Mouse (Mus musculus) left cerebral cortex, postnatal 25 days (tissue): ENCODE measurements around the gene 1700037H04Rik. TPM values are rescaled to one million over a fixed set of nuclear protein-coding genes. Genes with fewer than 3 reads are reported as not detected.

Source experiments
- DNase-seq, 2 experiments: peaks; one replicate each; pipeline ENCODE4 v3.0.0; 2022; ENCODE audit warnings: low spot score in 2 of 2, mixed read lengths in 1 of 2
- intact Hi-C: fragments of 180-260 bp; cut with DNase I; formaldehyde crosslinking; loops from one replicate; pipeline ENCODE4 v1.15.1; 2025
- total RNA-seq, 2 experiments: library from RNA; stranded (reverse); gene quantifications; 2 replicates each; pipeline ENCODE4 v1.2.3; 2021

1700037H04Rik gene
- total RNA-seq, 2 experiments from 2014 or later: 71.7 to 75.8 TPM

DNA sequence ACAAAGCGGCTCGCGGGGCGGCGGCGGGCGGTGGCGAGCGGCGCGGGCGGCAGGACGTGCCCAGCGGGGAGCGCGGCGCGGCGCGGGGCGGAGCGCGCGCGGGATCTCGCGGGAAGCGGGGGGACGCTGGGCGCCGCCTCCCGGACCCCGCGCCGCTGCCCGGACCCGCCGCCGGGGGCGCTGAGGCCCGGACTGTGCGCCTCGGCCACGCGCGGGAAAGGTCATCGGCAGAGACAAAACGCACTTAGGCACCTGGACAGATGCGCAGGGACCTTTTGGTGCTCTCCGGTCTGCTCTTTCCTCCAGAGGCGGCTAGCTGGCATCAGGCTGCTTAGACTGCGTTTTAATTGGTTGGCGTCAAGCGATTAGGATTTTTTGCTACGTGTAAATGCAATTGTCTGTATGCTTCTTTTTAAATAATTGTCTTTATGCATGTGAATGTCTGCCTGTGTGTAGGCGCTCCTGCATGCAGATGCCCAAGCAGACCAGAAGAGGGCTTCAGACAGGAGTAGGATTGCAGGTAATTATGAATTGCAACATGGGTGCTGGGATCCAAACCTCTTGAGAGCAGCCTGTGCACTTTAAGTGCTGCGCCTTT, 20.2 kb upstream of the 1700037H04Rik start, which contains the start of gene Cenpb:
Gene Cenpb, minus strand, starts transcription at position 78 of the 598 bp plus-strand sequence.
- DNase-seq: peak; percentile 78 to 86
- intact Hi-C loops: loop anchor here (2.0 to 5.0 kb wide), 2 partner anchors 31 to 82 kb away; partner anchors contain the start of gene Pank2

DNA sequence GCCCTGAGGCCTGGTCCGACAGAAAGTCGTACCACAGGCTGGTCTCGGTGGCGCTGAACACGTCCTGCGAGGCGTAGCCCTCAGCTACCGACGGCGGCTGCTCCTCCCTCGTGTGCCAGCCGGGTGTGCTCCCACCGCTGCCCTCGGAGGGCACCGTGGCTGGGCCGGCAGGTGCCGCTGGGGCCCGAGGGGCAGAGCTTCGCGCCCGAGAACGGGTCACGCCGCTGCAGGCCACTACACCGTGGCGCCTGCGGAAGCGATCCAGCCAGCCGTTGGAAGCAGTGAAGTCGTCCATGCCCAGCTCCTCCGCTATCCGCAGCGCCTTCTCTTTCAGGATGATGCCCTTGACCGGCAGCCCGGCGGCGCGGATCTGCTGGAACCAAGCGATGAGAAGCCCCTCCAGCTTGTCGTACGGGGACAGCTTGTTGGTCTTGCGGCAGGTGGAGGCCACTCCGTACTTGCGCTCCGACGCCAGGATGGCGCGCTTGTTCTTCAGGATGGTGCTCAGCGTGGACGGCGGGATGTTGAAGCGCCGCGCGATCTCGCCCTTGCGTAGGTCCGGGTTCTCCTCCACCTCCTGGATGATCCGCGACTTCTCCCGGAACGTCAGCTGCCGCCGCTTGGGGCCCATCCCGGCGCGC, 19.5 kb upstream of the 1700037H04Rik start:
- peak; percentile 64 to 68 for DNase-seq
- intact Hi-C loops: loop anchor here (2.0 kb wide), 1 partner anchor 31 kb away; no protein-coding TSS in a partner anchor

- DNase-seq: peak in 1 of 2 experiments; percentile 12
- intact Hi-C loops: loop anchor here (2.0 kb wide), 1 partner anchor 32 kb away; no protein-coding TSS in a partner anchor
These were observed 19.0 kb upstream of the 1700037H04Rik start for GRCm38 (mm10) chr2:131178828-131179245.

GRCm38 (mm10) chr2:131177932-131178331, 18.1 kb upstream of the 1700037H04Rik start:
- intact Hi-C loops: loop anchor here (2.0 kb wide), 1 partner anchor 33 kb away; no protein-coding TSS in a partner anchor
- no peak for DNase-seq

GRCm38 (mm10) chr2:131176491-131176890, 16.6 kb upstream of the 1700037H04Rik start:
- intact Hi-C loops: no loop called here

DNA sequence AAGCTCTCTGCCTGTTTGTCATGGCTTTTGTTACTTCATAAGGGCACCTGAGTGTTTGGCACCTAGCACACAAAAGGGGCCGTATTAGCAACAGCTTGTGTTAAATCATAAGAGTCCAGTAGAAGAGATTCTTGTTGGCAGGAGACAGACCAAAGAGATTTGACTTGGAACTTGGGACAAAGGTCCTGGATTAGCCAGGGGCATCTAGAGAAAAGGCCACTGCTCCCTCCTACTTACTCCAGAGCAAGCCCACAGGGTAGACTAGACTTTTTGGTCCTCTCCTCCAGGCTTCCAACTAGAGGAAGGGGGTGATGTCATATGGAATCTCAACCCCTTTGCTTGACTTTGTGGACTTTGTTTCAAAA, 16.0 kb upstream of the 1700037H04Rik start:
- no peak for DNase-seq
- intact Hi-C loops: no loop called here

More at GRCm38 (mm10) chr2:131176491-131176890, 16.6 kb upstream of the 1700037H04Rik start:
- no peak for DNase-seq

DNA sequence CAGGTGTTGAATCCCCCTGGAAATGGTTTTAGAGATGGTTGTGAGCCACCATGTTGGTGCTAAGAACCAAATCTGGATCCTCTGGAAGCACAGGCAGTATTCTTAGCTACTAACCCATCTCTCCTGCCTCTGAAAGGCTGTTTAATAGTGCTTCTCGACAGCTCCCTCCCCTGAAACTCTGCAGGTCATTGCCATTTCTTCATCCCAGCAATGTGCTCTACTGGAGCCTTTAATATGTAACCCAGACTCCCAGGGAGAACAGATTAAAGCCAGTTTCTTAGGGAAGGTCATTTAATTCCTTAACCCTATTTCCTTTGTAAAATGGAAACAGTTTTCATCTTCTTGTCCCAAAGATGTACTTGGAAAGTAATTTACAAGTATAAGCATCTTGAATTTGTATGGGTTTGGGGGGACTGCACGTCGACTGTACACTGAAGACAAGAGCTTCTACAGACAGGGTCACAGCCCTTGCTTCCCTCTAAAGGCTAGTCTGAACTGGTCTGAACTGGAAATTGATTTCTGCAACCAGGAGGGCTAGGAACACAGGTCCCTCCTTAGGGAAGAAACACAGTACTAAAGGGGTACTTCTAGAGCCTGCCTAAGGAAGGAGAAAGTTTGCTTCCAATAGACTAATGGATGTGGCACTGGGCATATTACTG, 15.5 kb upstream of the 1700037H04Rik start:
- intact Hi-C loops: no loop called here

DNA sequence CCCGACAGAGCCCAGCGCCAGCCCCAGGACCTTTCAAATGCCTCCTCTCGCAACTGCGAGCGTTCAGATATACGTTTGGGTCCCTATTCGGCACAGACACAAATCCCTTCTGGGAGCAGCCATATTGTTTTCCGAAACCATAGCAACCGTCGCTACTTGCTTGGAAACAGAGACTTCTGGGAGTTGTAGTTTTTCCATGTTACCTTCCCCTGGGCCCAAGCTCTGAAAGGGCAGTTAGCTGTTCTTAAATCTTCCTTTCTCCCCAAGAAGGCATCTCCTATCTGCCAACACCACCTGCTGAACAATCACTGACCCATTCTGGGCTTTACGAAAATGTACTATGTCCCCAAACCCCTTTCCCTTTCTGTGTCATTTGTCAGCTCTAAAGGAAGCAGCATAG, 14.8 kb upstream of the 1700037H04Rik start:
- peak; percentile 80 to 87 for DNase-seq
- intact Hi-C loops: no loop called here

More for the DNA sequence above, 15.5 kb upstream of the 1700037H04Rik start:
- DNase-seq: no peak

DNA sequence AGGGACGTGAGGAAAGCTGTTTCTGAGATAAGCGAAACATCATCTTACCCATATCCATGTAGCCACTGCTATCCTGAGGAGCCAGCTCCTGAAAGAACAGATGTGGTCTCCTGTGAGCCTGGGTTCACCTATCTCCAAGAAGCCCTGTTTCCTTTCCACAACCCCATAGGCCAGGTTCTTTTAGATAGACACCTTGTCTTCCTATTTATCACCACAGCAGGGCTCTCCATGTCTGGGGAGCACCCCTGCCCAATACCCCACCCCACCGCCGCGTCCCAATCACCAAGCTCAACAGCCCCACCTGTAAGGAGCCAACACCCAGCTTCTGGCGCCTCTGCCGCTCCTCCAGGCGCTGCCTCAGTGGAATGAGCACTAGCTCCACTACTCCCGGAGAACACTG, 12.4 kb upstream of the 1700037H04Rik start:
- intact Hi-C loops: no loop called here
- DNase-seq: no peak

DNA sequence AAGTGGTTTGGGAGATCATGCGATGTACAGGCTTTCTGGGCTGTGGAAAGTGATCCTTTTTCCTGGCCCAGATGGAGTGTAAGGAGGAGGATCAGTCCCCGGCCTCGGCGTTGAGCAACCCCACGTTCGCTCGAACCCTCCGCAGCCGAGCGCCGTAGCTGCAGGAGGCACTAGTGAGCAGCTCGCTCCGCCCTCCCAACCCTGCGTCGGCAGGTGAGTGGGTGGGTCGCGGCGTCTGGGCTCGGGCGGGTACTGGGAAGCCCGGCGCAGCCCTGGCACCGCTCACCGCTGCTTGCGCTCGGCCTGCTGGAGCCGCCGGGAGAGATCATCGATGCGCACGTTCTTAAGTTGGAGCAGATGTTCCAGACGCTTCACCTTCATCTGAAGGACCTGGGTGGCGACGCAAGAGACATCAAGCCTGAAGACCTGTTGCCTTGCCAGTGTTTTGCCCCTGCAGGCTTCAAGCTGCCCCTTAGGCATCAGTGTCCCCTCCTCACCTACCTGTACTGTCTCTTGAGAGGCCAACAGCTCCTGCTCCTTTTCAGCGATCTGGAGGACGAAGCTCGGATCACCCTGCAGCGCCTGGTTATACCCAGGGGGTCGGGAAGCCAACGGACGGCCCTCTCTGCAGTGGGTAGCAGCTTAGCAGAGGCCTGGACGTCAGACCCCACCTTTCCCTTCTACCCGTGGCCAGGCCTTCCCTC, 11.7 kb upstream of the 1700037H04Rik start:
- peak; percentile 72 to 80 for DNase-seq
- intact Hi-C loops: no loop called here

GRCm38 (mm10) chr2:131170936-131171335, 11.1 kb upstream of the 1700037H04Rik start:
- peak in 1 of 2 experiments; percentile 16 for DNase-seq
- intact Hi-C loops: no loop called here

DNA sequence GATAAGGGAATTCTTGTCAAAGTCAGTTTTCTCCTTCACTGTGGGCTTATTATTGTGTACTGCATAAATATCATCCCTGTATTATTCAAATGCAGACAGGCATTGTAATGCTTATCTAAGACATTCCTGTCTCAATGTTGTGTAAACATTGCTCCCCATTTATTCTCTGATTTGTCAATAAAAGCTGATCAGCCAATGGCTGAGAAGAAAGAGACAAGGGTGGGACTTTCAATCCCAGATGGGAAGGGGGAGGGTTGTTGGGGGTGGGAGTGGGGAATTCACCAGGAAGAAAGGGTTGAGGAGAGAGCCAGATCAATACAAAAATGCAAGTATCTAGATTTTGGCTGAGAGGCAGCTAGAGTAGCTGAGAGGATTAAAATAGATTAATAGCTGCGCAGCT, 9.0 kb upstream of the 1700037H04Rik start:
- intact Hi-C loops: no loop called here
- DNase-seq: no peak

DNA sequence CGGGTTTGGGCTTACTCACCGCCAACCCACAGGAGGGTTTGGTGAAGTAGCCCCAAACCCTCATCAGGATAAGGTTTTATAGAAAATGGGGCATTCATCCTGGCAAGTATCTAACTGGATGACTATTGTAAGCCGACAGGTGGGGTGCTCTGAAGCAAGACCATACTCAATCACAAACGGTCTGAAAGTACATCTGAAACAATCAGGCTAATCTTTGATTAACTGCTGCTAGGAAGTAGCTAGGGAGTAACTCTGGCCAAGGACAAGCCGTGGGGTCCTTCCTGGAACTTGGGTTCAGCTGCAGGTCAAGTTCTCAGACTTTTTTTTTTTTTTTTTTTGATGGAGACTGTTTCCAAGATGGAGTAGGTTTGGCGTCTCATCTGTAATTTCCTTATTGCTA, 8.1 kb upstream of the 1700037H04Rik start:
- intact Hi-C loops: no loop called here

GRCm38 (mm10) chr2:131166172-131166571, 6.3 kb upstream of the 1700037H04Rik start:
- no peak for DNase-seq
- intact Hi-C loops: no loop called here

More for the DNA sequence above, 8.1 kb upstream of the 1700037H04Rik start:
- DNase-seq: no peak

- intact Hi-C loops: loop anchor here (5.0 kb wide), 1 partner anchor 122 kb away; the partner anchor contains the start of gene Gfra4
- no peak for DNase-seq
These were observed 4.0 kb upstream of the 1700037H04Rik start for GRCm38 (mm10) chr2:131163924-131164323.

DNA sequence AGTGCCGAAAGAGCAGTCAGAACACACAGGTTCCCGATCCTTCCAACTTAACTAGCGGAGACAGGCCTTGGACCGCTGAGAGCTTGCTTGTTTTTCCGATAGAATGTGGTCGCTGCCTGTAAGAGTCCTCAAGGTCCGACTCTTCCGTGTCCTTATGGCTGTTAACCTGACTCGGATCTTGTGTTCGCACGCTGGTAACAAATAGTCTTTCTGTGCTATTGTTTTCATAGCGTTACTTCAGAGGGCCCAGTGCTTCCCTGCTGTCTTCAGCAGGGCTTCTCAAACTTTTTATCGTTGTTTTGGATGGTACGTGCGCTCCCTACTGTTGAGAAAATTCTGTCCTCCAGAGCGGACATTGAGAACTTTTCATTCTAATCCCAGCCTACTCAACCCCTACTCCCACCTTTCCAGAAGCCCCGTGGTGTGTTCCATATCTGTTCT, 810 bp upstream of the 1700037H04Rik start:
- intact Hi-C loops: loop anchor here (1.0 to 5.0 kb wide), 2 partner anchors 65 to 118 kb away; partner anchors contain the start of gene Gfra4

GRCm38 (mm10) chr2:131159491-131159910, 380 bp downstream of the 1700037H04Rik start:
- DNase-seq: peak in 1 of 2 experiments; percentile 39
- intact Hi-C loops: no loop called here

More for the DNA sequence above, 810 bp upstream of the 1700037H04Rik start:
- DNase-seq: peak; percentile 32 to 40

GRCm38 (mm10) chr2:131156987-131157386, 2.9 kb downstream of the 1700037H04Rik start:
- intact Hi-C loops: no loop called here
- DNase-seq: no peak

GRCm38 (mm10) chr2:131154036-131154435, 5.8 kb downstream of the 1700037H04Rik start:
- intact Hi-C loops: no loop called here
- DNase-seq: no peak
